Mouse (Mus musculus): Measurements from ENCODE around the gene Iqcg.

Gene Iqcg

DNA sequence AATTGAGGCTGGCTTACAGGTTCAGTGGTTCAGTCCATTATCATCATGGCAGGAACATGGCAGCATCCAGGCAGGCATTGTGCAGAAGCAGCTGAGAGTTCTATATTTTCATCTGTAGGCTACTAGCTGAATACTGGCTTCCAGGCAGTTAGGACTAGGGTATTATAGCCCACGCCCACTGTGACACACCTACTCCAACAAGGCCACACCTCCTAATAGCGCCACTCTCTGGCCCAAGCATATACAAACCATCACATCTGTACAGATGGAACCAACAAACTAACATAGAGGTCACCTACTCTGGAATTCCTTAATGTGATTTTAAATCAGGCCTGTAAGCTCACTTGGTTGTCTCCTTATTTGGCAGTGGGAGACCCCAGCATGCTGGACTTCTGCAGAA lies 7.3 kb downstream of the Iqcg start:
- no peak for DNase-seq

GRCm38 (mm10) chr16:33048004-33048403 lies 8.0 kb downstream of the Iqcg start:
- no peak for DNase-seq

DNA sequence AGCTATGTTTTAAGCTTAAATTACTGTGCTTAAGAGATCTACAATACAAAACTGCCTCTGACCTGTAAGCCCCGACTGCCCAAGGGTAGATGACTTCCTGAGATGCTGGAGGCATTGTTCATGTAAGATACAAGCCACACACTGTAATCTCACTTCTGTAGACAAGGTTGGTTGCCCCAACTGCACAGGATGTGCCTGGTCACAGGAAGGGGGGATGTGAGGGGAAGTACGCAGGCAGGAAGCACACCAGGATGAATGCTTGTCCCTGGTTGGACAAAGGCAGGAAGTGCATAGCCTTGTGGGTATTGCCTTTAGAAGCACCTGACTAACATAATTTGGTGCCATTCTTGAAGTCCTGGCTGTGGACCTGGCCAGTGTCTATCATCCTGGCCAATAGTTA lies 12.8 kb downstream of the Iqcg start:
- DNase-seq, result peak in 1 of 2 experiments; percentile 15

DNA sequence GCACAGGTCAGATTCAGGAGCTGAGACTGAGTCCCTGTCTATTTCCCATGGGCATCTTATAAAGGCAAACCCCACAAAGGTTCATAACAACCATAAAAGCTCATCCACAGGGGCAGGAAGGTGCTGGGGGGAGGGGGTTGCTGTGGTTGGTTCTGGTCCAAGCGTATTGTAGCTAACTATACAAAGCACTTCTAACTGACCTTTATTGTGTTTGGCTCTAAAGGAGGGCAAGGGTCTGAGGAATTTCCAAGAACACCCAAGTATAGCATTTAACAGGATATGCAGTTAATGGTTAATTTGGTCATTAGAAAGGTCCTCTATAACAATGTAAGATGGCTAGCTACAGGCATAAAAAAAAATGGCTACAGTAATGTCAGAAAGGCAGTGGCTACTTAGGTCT lies 13.3 kb downstream of the Iqcg start:
- DNase-seq, result no peak

- DNase-seq, result no peak
Measured at GRCm38 (mm10) chr16:33036006-33036405, 20.0 kb downstream of the Iqcg start.

- no peak for DNase-seq
Measured at GRCm38 (mm10) chr16:33026357-33026756, 29.7 kb downstream of the Iqcg start.

DNA sequence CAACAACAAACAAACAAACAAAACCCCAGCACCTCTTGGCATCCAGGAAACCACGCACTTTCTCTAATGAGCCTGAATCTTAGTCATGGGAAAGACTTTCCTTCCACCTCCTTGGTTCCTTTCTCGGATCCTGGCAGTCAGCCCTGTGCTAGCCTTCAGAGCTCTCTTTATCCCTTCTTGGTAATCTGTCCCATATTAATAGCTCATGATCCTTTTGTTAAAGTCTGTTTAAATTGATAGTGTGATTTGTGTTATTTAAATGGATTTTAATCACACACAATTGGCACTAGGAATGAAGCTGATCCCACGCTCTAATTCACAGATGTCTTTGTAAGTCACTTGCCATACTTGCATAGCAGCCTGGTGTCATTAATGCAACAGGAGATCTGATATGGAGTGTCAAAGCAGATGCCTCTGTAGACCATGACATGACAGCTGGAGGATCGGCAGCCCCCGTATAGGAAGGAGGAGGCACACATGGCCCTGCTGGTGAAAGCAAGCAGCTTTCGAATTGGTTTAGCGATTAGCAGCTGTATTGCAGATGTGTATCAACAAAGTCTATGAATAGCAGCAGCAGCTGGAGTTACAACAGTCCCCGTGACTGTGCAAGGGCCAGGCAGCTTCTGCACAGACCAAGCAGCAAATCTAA lies 31.4 kb downstream of the Iqcg start:
- no peak for DNase-seq

DNA sequence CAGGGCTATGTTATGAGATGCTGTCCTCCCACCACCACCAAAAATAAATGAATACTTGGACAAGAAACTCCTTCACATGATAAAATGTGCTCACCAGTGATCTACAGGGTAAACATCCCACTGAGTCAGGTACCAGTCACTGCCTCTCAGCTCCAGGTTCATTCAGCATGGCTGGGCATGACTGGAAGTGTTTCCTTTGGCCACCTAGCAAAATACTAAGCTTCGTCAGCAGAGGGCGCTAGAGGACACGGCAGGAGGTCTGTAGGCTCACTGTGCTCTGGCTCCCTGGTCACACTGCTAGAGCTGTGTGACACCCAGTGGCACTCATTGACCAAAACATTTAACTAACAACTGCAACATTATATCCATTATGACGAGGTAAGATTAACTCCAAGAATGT lies 32.3 kb downstream of the Iqcg start:
- DNase-seq, result peak; percentile 46 to 57

DNA sequence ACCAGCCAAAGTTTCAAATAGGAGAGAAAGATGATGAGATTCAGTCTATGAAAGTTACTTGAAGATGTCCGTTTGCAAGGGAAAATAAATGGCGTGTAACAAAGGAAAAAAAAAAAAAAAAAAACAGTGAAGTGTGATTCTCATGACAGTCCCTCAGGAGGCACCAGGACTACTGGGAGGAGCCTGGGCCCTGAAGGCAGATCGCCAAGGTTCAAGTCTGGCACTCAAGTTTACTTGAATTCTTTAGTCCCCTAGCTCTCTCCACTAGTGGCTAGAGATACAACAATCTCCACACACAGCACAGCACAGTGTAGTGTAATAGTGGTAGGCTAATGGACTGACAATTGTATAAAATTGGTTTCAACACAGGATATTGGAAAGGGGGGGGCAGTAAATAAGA lies 34.6 kb downstream of the Iqcg start:
- DNase-seq, result no peak

DNA sequence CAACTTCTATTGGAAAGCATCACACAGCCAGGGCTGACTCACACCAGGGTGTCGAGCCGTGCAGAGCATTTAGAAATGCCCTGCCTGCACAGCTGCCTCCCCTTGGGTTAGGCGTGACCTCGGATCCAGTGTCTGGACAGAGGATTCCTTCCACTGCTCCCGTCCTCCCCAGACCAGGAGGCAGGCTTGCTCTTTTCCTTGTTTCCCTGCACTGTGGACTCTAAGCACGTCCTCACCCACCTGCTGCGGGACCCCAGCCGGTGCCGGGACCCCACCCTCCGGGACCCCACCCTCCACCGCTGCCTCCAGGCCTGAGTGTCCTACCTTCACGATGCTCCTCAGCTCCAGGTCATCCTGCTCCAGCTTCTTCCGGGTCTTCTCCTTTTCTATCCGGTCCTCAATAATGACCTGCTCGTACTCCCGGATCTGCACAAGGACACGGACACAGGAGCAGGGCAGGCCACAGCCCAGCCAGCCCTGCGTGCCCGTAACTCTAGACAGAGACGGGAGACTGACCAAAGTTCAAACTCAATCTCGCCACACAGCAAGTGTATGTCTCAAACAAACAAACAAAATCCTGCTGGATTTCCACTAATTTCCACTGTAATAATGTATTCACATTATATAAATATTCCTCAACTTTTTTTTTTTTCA lies 36.8 kb downstream of the Iqcg start:
- DNase-seq, result no peak

- no peak for DNase-seq
Measured at GRCm38 (mm10) chr16:33017677-33018349, 38.2 kb downstream of the Iqcg start.

DNA sequence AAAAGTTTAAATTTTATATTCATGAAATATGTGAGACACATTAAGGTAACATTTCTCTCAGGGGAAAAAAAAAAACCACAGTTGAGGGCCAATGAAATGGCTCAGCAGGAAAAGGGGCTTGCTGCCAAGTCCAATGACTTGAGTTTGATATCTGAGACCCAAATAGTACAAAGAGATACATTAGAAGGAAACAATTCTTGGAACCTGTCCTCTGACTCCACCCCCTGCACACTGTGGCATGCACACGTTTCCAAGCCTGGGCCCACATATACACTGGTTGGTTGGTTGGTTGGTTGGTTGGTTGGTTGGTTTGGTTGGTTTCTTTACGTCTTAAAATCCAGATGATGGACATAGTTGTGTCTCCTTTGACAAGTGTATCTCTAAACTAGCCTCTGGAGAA lies 40.0 kb downstream of the Iqcg start:
- DNase-seq, result no peak

- DNase-seq, result no peak
Measured at GRCm38 (mm10) chr16:33015396-33015907, 40.6 kb downstream of the Iqcg start.

DNA sequence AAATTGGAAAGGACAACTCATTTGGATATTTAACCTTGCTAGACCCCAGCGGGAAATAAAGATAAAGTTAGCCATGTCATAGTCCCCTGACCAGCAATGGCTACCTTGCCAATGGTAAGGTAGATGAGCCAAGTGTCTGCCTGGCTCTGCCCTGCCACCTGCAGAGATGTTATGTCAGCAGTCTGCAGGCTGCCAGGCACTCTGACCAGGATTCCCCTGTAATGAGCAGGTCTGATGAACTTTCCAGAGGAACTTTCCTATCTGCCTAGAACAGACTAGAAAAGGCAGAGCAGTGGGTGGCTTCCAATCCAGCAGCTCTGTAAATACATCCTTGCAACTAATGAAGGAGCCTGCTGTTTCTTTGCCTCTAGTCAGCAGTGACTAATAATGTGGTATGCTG lies 41.1 kb downstream of the Iqcg start:
- DNase-seq, result no peak

DNA sequence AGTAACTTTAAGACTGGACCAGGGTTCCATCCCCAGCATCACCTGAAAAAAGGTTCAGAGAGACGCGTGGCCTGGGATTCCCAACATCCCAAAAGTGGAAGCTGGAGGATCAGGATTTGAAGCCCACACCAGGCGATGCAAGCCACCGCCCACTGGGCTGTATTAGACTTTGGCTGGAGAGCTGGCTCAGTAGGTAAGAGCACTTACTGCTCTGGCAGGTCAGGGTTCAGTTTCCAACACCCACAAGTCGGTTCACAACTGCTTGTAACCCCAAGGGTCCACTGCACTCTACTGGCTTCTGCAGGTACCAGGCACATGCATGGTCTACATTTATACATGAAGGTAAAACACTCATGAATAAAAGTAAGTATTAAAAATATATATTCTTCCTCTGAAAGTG lies 42.2 kb downstream of the Iqcg start:
- DNase-seq, result no peak

GRCm38 (mm10) chr16:33010166-33010565 lies 45.9 kb downstream of the Iqcg start:
- DNase-seq, result no peak

- DNase-seq, result no peak
Measured at GRCm38 (mm10) chr16:33007436-33007835, 48.6 kb downstream of the Iqcg start.

DNA sequence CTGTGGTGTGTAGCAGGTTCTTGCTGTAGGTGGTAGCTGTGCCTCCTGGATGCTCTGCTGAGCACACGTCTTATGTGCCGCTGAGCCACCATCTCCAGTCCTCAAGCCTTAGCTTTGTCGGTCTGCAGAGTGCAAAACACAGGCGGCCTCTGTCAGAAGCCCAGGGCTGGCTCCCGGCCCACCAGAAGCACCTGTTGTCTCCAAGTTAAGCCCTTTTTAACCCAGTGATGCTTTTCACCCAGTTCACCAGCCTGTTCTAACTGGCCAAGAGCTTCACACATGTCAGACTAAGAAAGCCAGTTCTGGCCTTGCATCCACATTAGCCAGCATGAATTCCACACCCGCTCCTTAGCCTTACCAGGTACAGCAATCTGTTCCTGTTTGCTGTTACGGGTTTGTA lies 49.1 kb downstream of the Iqcg start:
- DNase-seq, result no peak

DNA sequence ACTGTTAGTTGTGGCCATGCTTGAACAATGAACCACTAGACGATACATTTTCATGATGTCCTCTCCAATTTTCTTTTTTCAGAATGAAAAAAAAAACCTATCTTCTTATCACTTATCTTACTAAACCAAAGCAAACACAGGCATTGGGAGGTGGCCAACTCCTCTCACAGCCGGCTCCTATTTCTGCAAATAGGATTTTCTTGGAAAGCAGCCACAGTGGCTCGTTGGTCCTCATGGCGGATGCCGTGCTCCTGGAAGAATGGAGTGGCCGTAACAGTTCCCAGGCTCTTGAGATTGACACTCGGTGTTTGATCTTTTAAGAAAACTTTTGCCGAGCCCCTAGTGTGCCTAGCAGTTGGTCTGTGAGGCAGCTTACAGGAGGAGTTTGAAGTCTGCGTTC lies 50.8 kb downstream of the Iqcg start:
- DNase-seq, result no peak

GRCm38 (mm10) chr16:32992158-32992557 lies 63.9 kb downstream of the Iqcg start:
- DNase-seq, result no peak

DNA sequence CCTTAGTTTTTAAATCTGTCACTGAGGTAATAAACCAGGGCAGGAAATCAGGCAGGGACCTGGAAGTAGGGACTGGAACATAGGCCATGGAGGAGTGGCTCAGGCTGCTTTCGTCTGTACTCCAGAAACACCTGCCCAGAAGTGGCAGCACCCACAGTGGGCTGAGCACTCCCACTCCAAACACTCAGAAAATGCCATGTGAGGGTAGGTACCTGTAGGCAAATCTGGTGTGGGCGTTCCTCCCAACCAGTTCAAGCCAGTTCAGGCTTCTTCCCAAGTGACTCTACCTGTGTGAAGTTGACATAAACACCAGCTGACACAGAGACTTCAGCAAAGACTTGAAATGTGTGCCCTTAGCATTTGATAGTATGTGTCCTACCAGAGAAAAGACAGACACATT lies 71.4 kb downstream of the Iqcg start:
- no peak for DNase-seq

GRCm38 (mm10) chr16:32981405-32981804 lies 74.6 kb downstream of the Iqcg start:
- DNase-seq, result no peak

- DNase-seq, result no peak
Measured at GRCm38 (mm10) chr16:32980227-32980626, 75.8 kb downstream of the Iqcg start.

- no peak for DNase-seq
Measured at GRCm38 (mm10) chr16:32973047-32973446, 83.0 kb downstream of the Iqcg start.

All from thymus, adult 18-20 months (tissue).